Mouse (Mus musculus) thymus, adult 2 months (tissue): ENCODE data around the gene Erg. TPM values are rescaled to one million over a fixed set of nuclear protein-coding genes. Genes with fewer than 3 reads are reported as not detected.

Experiments
- DNase-seq: peaks from one replicate; pipeline ENCODE4 v3.0.0; 2021
- H3K27ac ChIP-seq: fragments of 200-500 bp; 2 replicates; pipeline ENCODE4 v1.5.1; 2012; ENCODE audit warnings: low read length, control low read depth; ENCODE audit not compliant: control insufficient read depth, insufficient read depth
- H3K27me3 ChIP-seq: fragments of 200-500 bp; 2 replicates; pipeline ENCODE4 v1.6.1; 2012; ENCODE audit warnings: mild to moderate bottlenecking, low read length, moderate library complexity, mixed read lengths; ENCODE audit not compliant: control insufficient read depth, insufficient read depth
- H3K36me3 ChIP-seq: fragments of 200-500 bp; 2 replicates; pipeline ENCODE4 v1.6.1; 2012; ENCODE audit warnings: mild to moderate bottlenecking, low read length, moderate library complexity; ENCODE audit not compliant: control insufficient read depth, insufficient read depth
- H3K4me1 ChIP-seq: fragments of 200-500 bp; replicated peaks from 2 replicates; pipeline ENCODE4 v1.6.1; 2012; ENCODE audit warnings: low read length; ENCODE audit not compliant: control insufficient read depth, insufficient read depth
- H3K4me3 ChIP-seq: fragments of 200-500 bp; 2 replicates; pipeline ENCODE4 v1.5.1; 2012; ENCODE audit warnings: mild to moderate bottlenecking, low read length, control low read depth, moderate library complexity; ENCODE audit not compliant: control insufficient read depth, insufficient read depth
- CTCF ChIP-seq: fragments of 200-500 bp; IDR thresholded peaks from 2 replicates; pipeline ENCODE4 v1.5.1; 2012; ENCODE audit warnings: mild to moderate bottlenecking, control low read depth, low read length, moderate library complexity, borderline replicate concordance; ENCODE audit not compliant: control insufficient read depth, poor library complexity, insufficient read depth; ENCODE audit errors: extremely low read depth
- POLR2A ChIP-seq: fragments of 200-500 bp; IDR thresholded peaks from 2 replicates; pipeline ENCODE4 v1.6.1; 2012; ENCODE audit warnings: mild to moderate bottlenecking, low read length, control low read depth, moderate library complexity; ENCODE audit not compliant: control insufficient read depth, poor library complexity, insufficient read depth; ENCODE audit errors: extremely low read depth
- WGBS: fragments of 180-500 bp; shearing (Covaris S2); methylation state at CpG from one replicate; pipeline ENCODE4 v1.1.7; 2018; 5-methylcytosine and 5-hydroxymethylcytosine counted together
- polyA plus RNA-seq: library from polyadenylated mRNA; depleted of rRNA; stranded (reverse); fragments of >200 nt; gene quantifications from 2 replicates; pipeline ENCODE4 v1.2.3, GENCODE M21; 2012

Erg gene
- polyA plus RNA-seq, 1 experiment: 4.0 TPM

DNA sequence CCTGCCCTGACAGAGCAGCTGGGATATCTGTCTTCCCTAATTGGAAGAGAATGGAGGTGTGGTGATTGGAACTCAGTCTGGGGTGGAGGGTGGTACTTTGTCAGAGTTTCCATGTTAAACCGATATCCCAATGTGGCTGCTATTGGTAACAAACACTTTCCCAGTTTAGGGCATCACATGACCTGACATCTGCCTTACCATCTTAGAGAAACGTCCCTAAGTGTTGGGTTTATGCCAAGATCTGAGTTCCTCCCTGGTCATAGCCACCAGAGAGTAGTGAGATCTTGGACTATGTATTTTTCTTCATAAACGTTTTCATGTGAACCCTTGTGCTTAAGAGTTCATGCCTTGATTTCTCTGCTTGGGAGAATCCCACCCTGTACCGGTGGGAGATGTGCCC lies 144.4 kb downstream of the Erg start:
- 37% methylated on average over 4 of the region's 4 CpGs for WGBS
- Histone ChIP-seq H3K4me1 (peaks cover 2% of the 10 kb centered on the region; the same call in 1 of the 2 replicates), H3K4me3 (no peak overlapping the region), H3K27ac (no peak overlapping the region), H3K27me3 (no peaks in the 10 kb centered on the region; the same call in 1 of the 2 replicates), H3K36me3 (no peaks in the 10 kb centered on the region)
- TF ChIP-seq POLR2A: no peak
- TF ChIP-seq CTCF: no peak
- no peak for DNase-seq

- DNase-seq: no peak
- H3K27ac ChIP-seq: no peak overlapping the region
- peaks cover 7% of the 10 kb centered on the region; the same call in 1 of the 2 replicates for H3K4me1 ChIP-seq
- H3K27me3 ChIP-seq: no peaks in the 10 kb centered on the region; the same call in 1 of the 2 replicates
- no peaks in the 10 kb centered on the region for H3K36me3 ChIP-seq
- TF ChIP-seq CTCF (no peak), POLR2A (no peak)
- 6% methylated on average over 7 of the region's 7 CpGs for WGBS
- H3K4me3 ChIP-seq: no peak overlapping the region
These were observed 145.2 kb downstream of the Erg start for GRCm38 (mm10) chr16:95441179-95441578.

- no peak for DNase-seq
These were observed 146.1 kb downstream of the Erg start for GRCm38 (mm10) chr16:95440334-95440733.

GRCm38 (mm10) chr16:95439794-95440193 lies 146.6 kb downstream of the Erg start:
- no peak overlapping the region for H3K4me3 ChIP-seq
- no peak for TF ChIP-seq POLR2A
- no peak for TF ChIP-seq CTCF

More at GRCm38 (mm10) chr16:95440334-95440733, 146.1 kb downstream of the Erg start:
- no peak for TF ChIP-seq POLR2A
- Histone ChIP-seq H3K4me3 (no peak overlapping the region), H3K36me3 (no peaks in the 10 kb centered on the region), H3K27me3 (no peaks in the 10 kb centered on the region; the same call in 1 of the 2 replicates), H3K4me1 (peaks cover 7% of the 10 kb centered on the region; the same call in 1 of the 2 replicates), H3K27ac (no peak overlapping the region)
- 34% methylated on average over 7 of the region's 7 CpGs for WGBS

DNA sequence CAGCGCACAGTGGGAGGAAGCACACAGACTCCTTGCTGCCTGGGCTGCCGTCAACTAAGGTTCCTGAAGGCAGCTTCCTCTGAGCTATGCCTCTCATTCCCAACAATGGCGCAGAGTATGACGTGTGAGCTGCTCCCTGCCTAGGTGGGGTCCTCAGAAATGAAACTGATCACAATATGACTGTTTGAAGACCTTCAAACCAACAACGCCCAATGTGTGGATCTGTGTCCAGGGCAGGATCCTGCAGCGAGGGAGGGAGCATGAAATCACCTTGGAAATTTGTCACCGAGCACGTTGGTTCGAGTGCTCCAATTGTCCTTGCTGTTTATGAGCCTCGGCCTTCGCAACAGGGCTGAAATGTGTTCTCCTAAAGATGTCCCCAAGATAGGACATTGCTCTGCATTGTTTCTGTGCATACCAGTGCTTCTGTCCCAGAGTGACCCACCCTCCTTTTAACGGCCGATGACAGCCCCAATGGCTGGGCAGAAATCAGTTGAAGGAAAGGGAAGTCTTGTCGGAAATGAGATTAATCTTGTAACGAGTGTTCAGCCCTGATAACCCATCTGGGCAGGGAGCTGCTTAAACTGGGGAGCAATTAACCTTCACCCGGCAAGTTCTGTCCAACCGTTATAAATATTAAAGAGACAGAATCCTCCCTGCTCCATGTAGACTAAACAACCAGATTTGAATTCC lies 147.4 kb downstream of the Erg start:
- no peak for DNase-seq
- Histone ChIP-seq H3K27ac (no peak overlapping the region), H3K27me3 (no peaks in the 10 kb centered on the region; the same call in 1 of the 2 replicates), H3K36me3 (no peaks in the 10 kb centered on the region), H3K4me1 (peaks cover 16% of the 10 kb centered on the region), H3K4me3 (no peak overlapping the region)
- WGBS: 30% methylated on average over 17 of the region's 17 CpGs
- TF ChIP-seq CTCF: no peak
- no peak for TF ChIP-seq POLR2A

More at GRCm38 (mm10) chr16:95439794-95440193, 146.6 kb downstream of the Erg start:
- Histone ChIP-seq H3K27me3 (no peaks in the 10 kb centered on the region; the same call in 1 of the 2 replicates), H3K36me3 (no peaks in the 10 kb centered on the region), H3K27ac (no peak overlapping the region), H3K4me1 (peaks cover 8% of the 10 kb centered on the region)
- 12% methylated on average over 8 of the region's 8 CpGs for WGBS
- DNase-seq: no peak

- no peak overlapping the region for H3K27ac ChIP-seq
- 22% methylated on average over 8 of the region's 8 CpGs for WGBS
- DNase-seq: no peak
- no peak overlapping the region for H3K4me3 ChIP-seq
- H3K27me3 ChIP-seq: no peaks in the 10 kb centered on the region; the same call in 1 of the 2 replicates
- peaks cover 22% of the 10 kb centered on the region for H3K4me1 ChIP-seq
- no peaks in the 10 kb centered on the region for H3K36me3 ChIP-seq
- TF ChIP-seq POLR2A (no peak), CTCF (no peak)
These were observed 149.8 kb downstream of the Erg start for GRCm38 (mm10) chr16:95436611-95437010.

DNA sequence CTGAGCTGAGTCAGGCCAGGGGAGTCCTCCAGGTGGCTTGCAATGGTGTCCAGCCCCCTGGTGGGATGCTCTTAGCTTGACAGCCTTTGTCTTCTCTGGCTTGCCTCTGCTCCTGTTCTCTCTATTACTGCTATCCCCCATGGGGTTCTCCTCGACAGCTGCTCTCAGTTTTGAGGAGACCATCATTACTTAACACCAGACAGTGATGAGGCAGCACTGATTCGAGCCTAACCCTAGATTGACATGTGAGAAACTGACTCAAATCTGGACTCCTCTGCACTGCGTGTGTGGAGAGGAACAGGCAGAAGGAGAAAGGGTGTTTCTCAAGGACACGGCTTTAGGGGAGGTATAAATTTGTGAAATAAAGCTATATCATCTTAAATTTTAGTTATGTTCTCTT lies 150.3 kb downstream of the Erg start:
- DNase-seq: no peak
- WGBS: 62% methylated on average over 4 of the region's 4 CpGs
- H3K27ac ChIP-seq: no peak overlapping the region
- H3K4me3 ChIP-seq: no peak overlapping the region
- H3K27me3 ChIP-seq: no peaks in the 10 kb centered on the region; the same call in 1 of the 2 replicates
- H3K36me3 ChIP-seq: no peaks in the 10 kb centered on the region
- TF ChIP-seq POLR2A: no peak
- TF ChIP-seq CTCF: no peak
- peaks cover 22% of the 10 kb centered on the region for H3K4me1 ChIP-seq
